Mouse (Mus musculus) kidney, adult 2 months (tissue): ENCODE measurements around the gene Cdh1.

Experiments
- CTCF ChIP-seq: fragments of 200-500 bp; conservative IDR thresholded peaks from 2 replicates; pipeline ENCODE4 v1.5.1; 2011; ENCODE audit warnings: low read depth, mild to moderate bottlenecking, control low read depth, low read length, moderate library complexity, mixed read lengths; ENCODE audit not compliant: insufficient read depth, insufficient read length
- POLR2A ChIP-seq: fragments of 200-500 bp; IDR thresholded peaks from one replicate; pipeline ENCODE4 v1.6.1; 2011; ENCODE audit warnings: low read depth, low read length, control low read depth

DNA sequence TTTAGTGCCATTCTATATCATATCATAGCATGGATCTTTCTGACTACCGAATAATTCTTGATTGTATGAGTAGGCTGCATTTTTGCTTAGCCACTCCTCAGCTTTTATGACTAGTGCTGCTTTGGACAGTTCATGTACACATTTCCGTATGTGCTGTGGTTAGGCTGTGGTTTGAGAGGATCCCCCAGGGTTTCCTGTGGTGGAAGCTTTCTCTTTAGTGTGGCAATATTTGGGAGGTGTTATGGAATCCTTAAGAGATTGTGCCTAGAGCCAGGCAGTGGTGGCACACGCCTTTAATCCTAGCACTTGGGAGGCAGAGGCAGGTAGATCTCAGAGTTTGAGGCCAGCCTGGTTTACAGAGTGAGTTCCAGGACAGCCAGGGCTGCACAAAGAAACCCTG, 98.2 kb downstream of the Cdh1 start:
- TF ChIP-seq POLR2A (no peak), CTCF (no peak)
